Mouse (Mus musculus) CD4-positive naive resting alpha-beta T cell, adult 76 days (primary cell): ENCODE results near the gene Stk40. TPM values are rescaled to one million over a fixed set of nuclear protein-coding genes. Genes with fewer than 3 reads are reported as not detected.

ENCODE experiments used
- total RNA-seq: library from RNA; stranded (reverse); gene quantifications from one replicate; pipeline ENCODE4 v1.2.4, GENCODE M21; 2023

Stk40 gene
- total RNA-seq, result 29.0 TPM

GRCm38 (mm10) chr4:126103590-126104068 is at the start of gene Stk40:
Gene Stk40, plus strand, starts transcription at chr4:126103957.

GRCm38 (mm10) chr4:126058134-126058996 is 45.4 kb upstream of the Stk40 start, which contains the start of gene Oscp1:
Gene Oscp1, plus strand, starts transcription at chr4:126058565.

GRCm38 (mm10) chr4:126096464-126097111 is 7.2 kb upstream of the Stk40 start, which contains the start of gene Lsm10:
Gene Lsm10, plus strand, starts transcription at chr4:126096623.

GRCm38 (mm10) chr4:126147533-126148160 is 43.9 kb downstream of the Stk40 start, which contains the start of gene Eva1b:
Gene Eva1b, plus strand, starts transcription at chr4:126147744.

GRCm38 (mm10) chr4:126163067-126163659 is 59.4 kb downstream of the Stk40 start, which contains the start of gene Sh3d21:
Gene Sh3d21, minus strand, starts transcription at chr4:126163491.

Other genes starting within 250 kb of the Stk40 start
- 4.3 TPM for gene Csf3r, start 79.4 kb upstream of the Stk40 start, total RNA-seq
- 50.0 TPM for gene Mrps15, start 57.0 kb upstream of the Stk40 start, total RNA-seq
- 0.56 TPM for gene Oscp1, start 45.4 kb upstream of the Stk40 start, total RNA-seq
- gene Lsm10, start 7.3 kb upstream of the Stk40 start, total RNA-seq, result 11.0 TPM
- gene Eva1b, start 43.8 kb downstream of the Stk40 start, total RNA-seq, result 13.0 TPM
- 1.3 TPM for gene Sh3d21, start 59.5 kb downstream of the Stk40 start, total RNA-seq
- 708 TPM for gene Thrap3, start 98.8 kb downstream of the Stk40 start, total RNA-seq
- gene Map7d1, start 152.4 kb downstream of the Stk40 start, total RNA-seq, result 51.6 TPM
- 36.0 TPM for gene Trappc3, start 158.4 kb downstream of the Stk40 start, total RNA-seq
- gene Col8a2, start 182.8 kb downstream of the Stk40 start, total RNA-seq, result not detected
- 31.7 TPM for gene Adprhl2, start 217.7 kb downstream of the Stk40 start, total RNA-seq
- not detected for gene Tekt2, start 221.7 kb downstream of the Stk40 start, total RNA-seq